Mouse (Mus musculus): ENCODE results near the gene Gm20388.

GRCm38 (mm10) chr8:123110649-123111048 lies 3200.0 kb downstream of the Gm20388 start:
- no peak for TF ChIP-seq POLR2A (IDR thresholded peaks at IDR 0.05; ENCODE audit: borderline replicate concordance, extremely low read depth, insufficient read depth, insufficient read length, poor library complexity, severe bottlenecking)
- TF ChIP-seq CTCF (IDR thresholded peaks at IDR 0.05; ENCODE audit: borderline replicate concordance, extremely low read depth, insufficient read depth, insufficient read length), result peak; percentile 80

Measured in brain, embryonic 14.5 days (tissue).